Mouse (Mus musculus) liver, embryonic 13.5 days (tissue): Measurements from ENCODE around the gene Hist1h1d. TPM values are rescaled to one million over a fixed set of nuclear protein-coding genes. Genes with fewer than 3 reads are reported as not detected.

Source experiments
- ATAC-seq: fragments of 200-750 bp; cut with Nextera tagmentation; 2 replicates; pipeline ENCODE4 v1.8.0; 2017; ENCODE audit warnings: low read depth, mild to moderate bottlenecking, moderate number of reproducible peaks, moderate library complexity
- DNase-seq: peaks from one replicate; pipeline ENCODE4 v3.0.0; 2022
- H3K27ac ChIP-seq: fragments of 300-500 bp; sonication (generic); 2 replicates; pipeline ENCODE4 v1.5.1; 2015; ENCODE audit warnings: moderate library complexity, mild to moderate bottlenecking, inconsistent platforms
- H3K27me3 ChIP-seq: fragments of 300-500 bp; sonication (generic); 2 replicates; pipeline ENCODE4 v1.6.1; 2015; ENCODE audit warnings: mild to moderate bottlenecking, inconsistent platforms
- H3K36me3 ChIP-seq: fragments of 300-500 bp; sonication (generic); 2 replicates; pipeline ENCODE4 v1.6.1; 2015; ENCODE audit warnings: mild to moderate bottlenecking, inconsistent platforms
- H3K4me1 ChIP-seq: fragments of 300-500 bp; sonication (generic); replicated peaks from 2 replicates; pipeline ENCODE4 v1.6.1; 2015; ENCODE audit warnings: inconsistent platforms
- H3K4me2 ChIP-seq: fragments of 300-500 bp; sonication (generic); 2 replicates; pipeline ENCODE4 v1.6.1; 2015; ENCODE audit warnings: inconsistent platforms, mild to moderate bottlenecking, moderate library complexity
- H3K4me3 ChIP-seq: fragments of 300-500 bp; sonication (generic); replicated peaks from 2 replicates; pipeline ENCODE4 v1.5.1; 2015; ENCODE audit warnings: mild to moderate bottlenecking, inconsistent platforms
- H3K9ac ChIP-seq: fragments of 300-500 bp; sonication (generic); 2 replicates; pipeline ENCODE4 v1.6.1; 2015; ENCODE audit warnings: mild to moderate bottlenecking, inconsistent platforms
- H3K9me3 ChIP-seq: fragments of 300-500 bp; sonication (generic); replicated peaks from 2 replicates; pipeline ENCODE4 v1.6.1; 2016; ENCODE audit warnings: inconsistent platforms
- WGBS: fragments of 180-500 bp; shearing (Covaris S2); methylation state at CpG from one replicate; pipeline ENCODE4 v1.1.7; 2015; ENCODE audit not compliant: insufficient replicate concordance; 5-methylcytosine and 5-hydroxymethylcytosine counted together
- polyA plus RNA-seq: library from polyadenylated mRNA; unstranded; fragments of >200 nt; fragmentation: Nextera tagmentation; extraction: Ambion mirVana; gene quantifications from 2 replicates; pipeline ENCODE4 v1.2.1, GENCODE M21; 2015

Hist1h1d gene
- 0.75 and 0.93 TPM in 2 replicates for polyA plus RNA-seq

GRCm38 (mm10) chr13:23552962-23553361, at the start of gene Hist1h1d:
TSS of gene Hist1h1d (plus strand) at chr13:23553262.
- no peaks in the 10 kb centered on the region for H3K9me3 ChIP-seq
- H3K27me3 ChIP-seq: no peaks in the 10 kb centered on the region
- peak within 1 kb of the TSS; percentile 100 for H3K27ac ChIP-seq
- H3K9ac ChIP-seq: peak within 1 kb of the TSS; percentile 92
- no peak within 1 kb of the TSS for H3K4me3 ChIP-seq
- no peaks in the 10 kb centered on the region for H3K36me3 ChIP-seq
- ATAC-seq (no peak), DNase-seq (no peak)
- peak within 1 kb of the TSS; percentile 83 for H3K4me2 ChIP-seq
- H3K4me1 ChIP-seq: peaks cover 60% of the 10 kb centered on the region

- DNase-seq: peak; percentile 74
- H3K9me3 ChIP-seq: no peaks in the 10 kb centered on the region
- peak overlapping the region; percentile 28; the same call in 1 of the 2 replicates for H3K4me3 ChIP-seq
- peak overlapping the region; percentile 22; the same call in 1 of the 2 replicates for H3K9ac ChIP-seq
- ATAC-seq: no peak
- peaks cover 73% of the 10 kb centered on the region for H3K4me1 ChIP-seq
- no peaks in the 10 kb centered on the region for H3K36me3 ChIP-seq
- 1% methylated on average over 9 of the region's 9 CpGs for WGBS
- peak overlapping the region; percentile 52 for H3K4me2 ChIP-seq
- H3K27ac ChIP-seq: no peak overlapping the region
- no peaks in the 10 kb centered on the region for H3K27me3 ChIP-seq
Measured at GRCm38 (mm10) chr13:23503797-23504196, 49.3 kb upstream of the Hist1h1d start.

GRCm38 (mm10) chr13:23505662-23506345, 47.3 kb upstream of the Hist1h1d start:
- H3K4me1 ChIP-seq: peaks cover 66% of the 10 kb centered on the region
- H3K4me2 ChIP-seq: peak overlapping the region; percentile 81
- peak overlapping the region; percentile 76 for H3K27ac ChIP-seq
- H3K9ac ChIP-seq: peak overlapping the region; percentile 77
- no peaks in the 10 kb centered on the region for H3K36me3 ChIP-seq
- no peaks in the 10 kb centered on the region for H3K9me3 ChIP-seq
- DNase-seq: no peak
- no peaks in the 10 kb centered on the region for H3K27me3 ChIP-seq
- peak overlapping the region; percentile 59 for H3K4me3 ChIP-seq
- WGBS: 2% methylated on average over 14 of the region's 14 CpGs
- peak; percentile 50 for ATAC-seq

GRCm38 (mm10) chr13:23506351-23506750, 46.7 kb upstream of the Hist1h1d start:
- peak; percentile 57 for ATAC-seq
- peak overlapping the region; percentile 77 for H3K9ac ChIP-seq
- 1% methylated on average over 13 of the region's 13 CpGs for WGBS
- peaks cover 66% of the 10 kb centered on the region for H3K4me1 ChIP-seq
- peak overlapping the region; percentile 81 for H3K4me2 ChIP-seq
- H3K27ac ChIP-seq: peak overlapping the region; percentile 68
- peak overlapping the region; percentile 59 for H3K4me3 ChIP-seq
- no peaks in the 10 kb centered on the region for H3K36me3 ChIP-seq
- H3K9me3 ChIP-seq: no peaks in the 10 kb centered on the region
- DNase-seq: peak; percentile 69
- H3K27me3 ChIP-seq: no peaks in the 10 kb centered on the region

GRCm38 (mm10) chr13:23506819-23507515, 46.1 kb upstream of the Hist1h1d start:
- peak overlapping the region; percentile 33 for H3K9ac ChIP-seq
- peak; percentile 71 for DNase-seq
- peaks cover 66% of the 10 kb centered on the region for H3K4me1 ChIP-seq
- peak overlapping the region; percentile 59 for H3K4me3 ChIP-seq
- H3K27me3 ChIP-seq: no peaks in the 10 kb centered on the region
- H3K27ac ChIP-seq: peak overlapping the region; percentile 68
- WGBS: 7% methylated on average over 14 of the region's 14 CpGs
- ATAC-seq: peak; percentile 58
- H3K4me2 ChIP-seq: peak overlapping the region; percentile 81
- H3K9me3 ChIP-seq: no peaks in the 10 kb centered on the region
- no peaks in the 10 kb centered on the region for H3K36me3 ChIP-seq

GRCm38 (mm10) chr13:23510127-23510526, 42.9 kb upstream of the Hist1h1d start:
- H3K36me3 ChIP-seq: no peaks in the 10 kb centered on the region
- no peak overlapping the region for H3K4me3 ChIP-seq
- DNase-seq (no peak), ATAC-seq (no peak)
- H3K27ac ChIP-seq: no peak overlapping the region
- WGBS: 32% methylated on average over 1 of the region's 1 CpGs
- no peak overlapping the region for H3K9ac ChIP-seq
- H3K4me1 ChIP-seq: peaks cover 47% of the 10 kb centered on the region
- no peaks in the 10 kb centered on the region for H3K9me3 ChIP-seq
- H3K27me3 ChIP-seq: no peaks in the 10 kb centered on the region
- no peak overlapping the region for H3K4me2 ChIP-seq

GRCm38 (mm10) chr13:23513517-23513916, 39.5 kb upstream of the Hist1h1d start:
- no peak overlapping the region for H3K27ac ChIP-seq
- H3K9ac ChIP-seq: no peak overlapping the region
- no peak overlapping the region for H3K4me3 ChIP-seq
- H3K4me2 ChIP-seq: no peak overlapping the region
- DNase-seq: no peak
- ATAC-seq: no peak
- no peaks in the 10 kb centered on the region for H3K36me3 ChIP-seq
- no peaks in the 10 kb centered on the region for H3K9me3 ChIP-seq
- no peaks in the 10 kb centered on the region for H3K27me3 ChIP-seq
- H3K4me1 ChIP-seq: peaks cover 29% of the 10 kb centered on the region
- WGBS: 79% methylated on average over 1 of the region's 1 CpGs

- WGBS: 64% methylated on average over 5 of the region's 5 CpGs
- H3K4me2 ChIP-seq: 0 out of 2 replicates have a peak overlapping the region, but pooled peaks have one; percentile 88
- H3K9ac ChIP-seq: no peak overlapping the region
- no peaks in the 10 kb centered on the region for H3K36me3 ChIP-seq
- DNase-seq (no peak), ATAC-seq (no peak)
- peaks cover 36% of the 10 kb centered on the region for H3K4me1 ChIP-seq
- H3K4me3 ChIP-seq: no peak overlapping the region
- H3K27ac ChIP-seq: no peak overlapping the region
- no peaks in the 10 kb centered on the region for H3K27me3 ChIP-seq
- no peaks in the 10 kb centered on the region for H3K9me3 ChIP-seq
Measured at GRCm38 (mm10) chr13:23515281-23515680, 37.8 kb upstream of the Hist1h1d start.

- H3K4me3 ChIP-seq: peak overlapping the region; percentile 65
- no peaks in the 10 kb centered on the region for H3K27me3 ChIP-seq
- H3K27ac ChIP-seq: no peak overlapping the region
- peaks cover 38% of the 10 kb centered on the region for H3K4me1 ChIP-seq
- peak overlapping the region; percentile 63 for H3K9ac ChIP-seq
- H3K9me3 ChIP-seq: no peaks in the 10 kb centered on the region
- ATAC-seq (no peak), DNase-seq (no peak)
- WGBS: 53% methylated on average over 15 of the region's 15 CpGs
- no peaks in the 10 kb centered on the region for H3K36me3 ChIP-seq
- peak overlapping the region; percentile 88 for H3K4me2 ChIP-seq
Measured at GRCm38 (mm10) chr13:23515826-23516620, 37.0 kb upstream of the Hist1h1d start.

- 0% methylated on average over 19 of the region's 19 CpGs for WGBS
- H3K4me2 ChIP-seq: peak overlapping the region; percentile 88
- H3K4me1 ChIP-seq: peaks cover 39% of the 10 kb centered on the region
- H3K27me3 ChIP-seq: no peaks in the 10 kb centered on the region
- peak; percentile 52; the same call in 1 of the 2 replicates for ATAC-seq
- peak overlapping the region; percentile 76 for H3K27ac ChIP-seq
- H3K9ac ChIP-seq: peak overlapping the region; percentile 65; the same call in 1 of the 2 replicates
- H3K9me3 ChIP-seq: no peaks in the 10 kb centered on the region
- no peaks in the 10 kb centered on the region for H3K36me3 ChIP-seq
- no peak for DNase-seq
- peak overlapping the region; percentile 65 for H3K4me3 ChIP-seq
Measured at GRCm38 (mm10) chr13:23516822-23517602, 36.0 kb upstream of the Hist1h1d start.
